Mouse (Mus musculus): ENCODE results near the gene Dctpp1.

Dctpp1 gene

DNA sequence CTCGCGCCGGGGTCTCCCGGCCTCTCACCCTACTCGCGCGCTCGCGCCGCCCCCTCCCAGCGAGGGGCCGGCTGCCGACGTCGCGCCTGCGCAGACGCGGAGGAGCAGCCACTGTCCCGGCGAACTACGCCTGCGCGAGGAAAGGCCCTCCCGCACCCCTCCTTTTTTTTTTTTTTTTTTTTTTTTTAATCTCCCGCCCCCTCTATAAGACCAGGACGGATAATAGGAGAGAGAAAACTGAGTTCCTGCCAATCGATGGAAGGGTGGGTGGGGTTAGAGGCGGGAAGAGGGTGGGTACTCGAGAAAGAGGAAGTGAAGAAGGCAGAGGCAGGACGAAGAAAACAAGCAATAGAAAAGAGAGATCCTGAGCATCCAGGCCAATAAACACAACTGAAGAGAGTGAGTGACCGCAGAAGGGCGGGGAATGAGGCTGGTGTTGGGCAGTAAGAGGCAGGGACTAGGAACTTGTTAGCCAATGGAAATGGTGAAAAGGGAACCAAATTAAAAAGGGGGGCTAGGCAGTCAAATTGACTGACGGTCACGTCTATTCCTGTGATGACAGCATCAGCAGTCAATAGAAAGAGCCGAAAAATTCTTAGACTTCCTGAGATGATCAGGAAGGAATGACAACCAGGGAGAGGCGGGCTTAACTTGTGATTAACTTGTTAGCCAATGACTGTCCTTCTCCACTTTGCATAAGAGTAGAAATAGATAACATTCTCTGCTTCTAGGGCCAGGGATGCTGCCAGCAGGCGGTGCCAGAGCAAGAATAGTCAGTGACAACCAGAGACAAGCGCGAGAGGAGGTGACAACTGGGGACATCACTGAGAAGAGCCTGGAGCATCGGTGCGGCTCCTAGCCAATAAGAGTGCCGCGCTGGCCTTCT is 51.7 kb downstream of the Dctpp1 start, which contains the start of gene Mylpf:
Gene Mylpf, plus strand, starts transcription at position 338 of the 886 bp plus-strand sequence.
- in situ Hi-C loops (cut with MboI): no loop called here

GRCm38 (mm10) chr7:127208295-127208552 is 52.3 kb downstream of the Dctpp1 start, which contains the start of gene Tbc1d10b:
TSS of gene Tbc1d10b (minus strand) at chr7:127208468.
- in situ Hi-C loops (cut with MboI): no loop called here

DNA sequence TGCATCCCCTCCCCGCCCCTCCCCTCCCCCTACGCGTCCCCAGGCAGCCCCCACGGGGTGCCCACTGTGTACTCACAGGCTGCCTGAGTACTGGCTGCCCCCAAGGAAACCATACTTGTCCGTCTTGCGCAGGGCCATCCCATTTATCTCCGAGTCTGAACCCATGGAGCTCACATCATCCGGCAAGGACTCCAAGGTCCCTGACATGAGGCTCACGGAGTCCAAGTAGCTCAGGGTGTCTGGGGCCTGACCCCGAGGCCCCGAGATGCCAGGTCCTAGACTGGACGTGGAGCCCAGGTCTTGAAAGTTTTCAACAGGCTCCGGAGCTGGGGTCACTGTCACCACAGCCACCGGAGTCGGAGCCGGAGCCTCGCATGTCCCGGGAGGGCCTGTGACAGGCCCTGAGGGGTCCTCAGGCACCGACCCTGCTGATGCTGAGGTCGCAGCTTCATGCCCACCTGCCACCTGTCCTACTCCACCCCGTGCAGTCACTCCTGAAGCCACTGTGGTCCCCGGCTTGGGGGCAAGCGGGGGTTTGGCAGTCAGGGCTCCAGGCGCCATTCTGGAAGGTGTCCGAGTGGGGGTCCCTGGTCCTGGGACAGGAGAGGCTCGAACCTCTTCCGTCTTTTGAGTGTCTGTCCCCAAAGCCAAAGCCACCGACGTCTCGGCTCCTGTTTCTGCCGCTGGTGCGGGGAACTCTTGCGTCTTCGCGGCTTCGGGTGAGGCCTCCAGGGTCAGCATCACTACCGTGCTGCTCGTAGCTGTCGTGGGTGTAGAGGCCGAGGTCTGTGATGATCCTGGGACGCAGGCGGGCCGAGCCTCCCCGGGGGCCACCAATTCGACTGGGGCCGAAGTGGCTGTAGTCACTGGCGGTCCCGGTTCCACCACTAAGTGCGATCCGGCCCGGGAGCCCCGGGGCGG is 52.9 kb downstream of the Dctpp1 start:
- in situ Hi-C loops (cut with MboI): no loop called here

Measured in mature B cell (primary cell).